Mouse (Mus musculus) hindbrain, embryonic 16.5 days (tissue): Measurements from ENCODE around the gene Fggy. TPM values are rescaled to one million over a fixed set of nuclear protein-coding genes. Genes with fewer than 3 reads are reported as not detected.

Experiments
- ATAC-seq: fragments of 200-750 bp; cut with Nextera tagmentation; 2 replicates; pipeline ENCODE4 v1.8.0; 2017; ENCODE audit warnings: moderate TSS enrichment, moderate library complexity
- H3K27ac ChIP-seq: fragments of 300-500 bp; sonication (generic); 2 replicates; pipeline ENCODE4 v1.5.1; 2014; ENCODE audit warnings: low read depth, mild to moderate bottlenecking, control low read depth, low read length, moderate library complexity
- H3K27me3 ChIP-seq: fragments of 300-500 bp; sonication (generic); replicated peaks from 2 replicates; pipeline ENCODE4 v1.6.1; 2014; ENCODE audit warnings: low read length; ENCODE audit not compliant: control insufficient read depth, insufficient read depth
- H3K36me3 ChIP-seq: fragments of 300-500 bp; sonication (generic); 2 replicates; pipeline ENCODE4 v1.6.1; 2014; ENCODE audit warnings: mild to moderate bottlenecking, low read length, moderate library complexity, mixed read lengths; ENCODE audit not compliant: control insufficient read depth, insufficient read depth
- H3K4me1 ChIP-seq: fragments of 300-500 bp; sonication (generic); 2 replicates; pipeline ENCODE4 v1.6.1; 2014; ENCODE audit warnings: low read depth, low read length; ENCODE audit not compliant: control insufficient read depth, insufficient read depth
- H3K4me2 ChIP-seq: fragments of 300-500 bp; sonication (generic); 2 replicates; pipeline ENCODE4 v1.6.1; 2014; ENCODE audit warnings: mild to moderate bottlenecking, low read length, control low read depth, moderate library complexity
- H3K4me3 ChIP-seq: fragments of 300-500 bp; sonication (generic); 2 replicates; pipeline ENCODE4 v1.5.1; 2014; ENCODE audit warnings: mild to moderate bottlenecking, low read length, control low read depth, moderate library complexity
- H3K9ac ChIP-seq: fragments of 300-500 bp; sonication (generic); 2 replicates; pipeline ENCODE4 v1.6.1; 2014; ENCODE audit warnings: low read depth, mild to moderate bottlenecking, control low read depth, low read length, moderate library complexity
- H3K9me3 ChIP-seq: fragments of 300-500 bp; sonication (generic); 2 replicates; pipeline ENCODE4 v1.6.1; 2014; ENCODE audit warnings: mild to moderate bottlenecking, low read length, moderate library complexity; ENCODE audit not compliant: control insufficient read depth
- WGBS: fragments of 180-500 bp; shearing (Covaris S2); extraction: QIAGEN DNeasy Blood & Tissue Kit; methylation state at CpG from one replicate; pipeline ENCODE4 v1.1.7; 2014; 5-methylcytosine and 5-hydroxymethylcytosine counted together
- polyA plus RNA-seq: library from polyadenylated mRNA; unstranded; fragments of >200 nt; fragmentation: Nextera tagmentation; extraction: Ambion mirVana; gene quantifications from 2 replicates; pipeline ENCODE4 v1.2.1, GENCODE M21; 2015

Fggy gene
- polyA plus RNA-seq, 1 experiment from 2014 or later = 8.8 TPM

GRCm38 (mm10) chr4:95861074-95861473 lies 303.8 kb downstream of the Fggy start:
- 61% methylated on average over 4 of the region's 4 CpGs for WGBS
- Histone ChIP-seq H3K27ac (no peak overlapping the region), H3K36me3 (no peaks in the 10 kb centered on the region), H3K4me3 (no peak overlapping the region), H3K9me3 (no peaks in the 10 kb centered on the region), H3K4me1 (no peaks in the 10 kb centered on the region), H3K4me2 (no peak overlapping the region), H3K9ac (no peak overlapping the region), H3K27me3 (no peaks in the 10 kb centered on the region)
- ATAC-seq = no peak

GRCm38 (mm10) chr4:95861741-95862155 lies 304.4 kb downstream of the Fggy start:
- no peaks in the 10 kb centered on the region for H3K36me3 ChIP-seq
- H3K4me2 ChIP-seq = no peak overlapping the region
- H3K4me1 ChIP-seq = no peaks in the 10 kb centered on the region
- H3K9ac ChIP-seq = no peak overlapping the region
- H3K4me3 ChIP-seq = no peak overlapping the region
- WGBS = 73% methylated on average over 5 of the region's 5 CpGs
- H3K27me3 ChIP-seq = no peaks in the 10 kb centered on the region
- no peak overlapping the region for H3K27ac ChIP-seq
- no peak for ATAC-seq
- no peaks in the 10 kb centered on the region for H3K9me3 ChIP-seq

- 79% methylated on average over 7 of the region's 7 CpGs for WGBS
Observed at GRCm38 (mm10) chr4:95862276-95862675, 305.0 kb downstream of the Fggy start.

GRCm38 (mm10) chr4:95862781-95863499 lies 305.6 kb downstream of the Fggy start:
- Histone ChIP-seq H3K9ac (no peak overlapping the region), H3K4me2 (no peak overlapping the region), H3K4me3 (no peak overlapping the region), H3K27me3 (no peaks in the 10 kb centered on the region), H3K27ac (no peak overlapping the region), H3K9me3 (no peaks in the 10 kb centered on the region), H3K4me1 (no peaks in the 10 kb centered on the region), H3K36me3 (no peaks in the 10 kb centered on the region)
- 65% methylated on average over 6 of the region's 6 CpGs for WGBS
- peak; percentile 69; the same call in 1 of the 2 replicates for ATAC-seq

More at GRCm38 (mm10) chr4:95862276-95862675, 305.0 kb downstream of the Fggy start:
- Histone ChIP-seq H3K4me1 (no peaks in the 10 kb centered on the region), H3K4me2 (no peak overlapping the region), H3K27me3 (no peaks in the 10 kb centered on the region), H3K9me3 (no peaks in the 10 kb centered on the region), H3K36me3 (no peaks in the 10 kb centered on the region), H3K9ac (no peak overlapping the region), H3K4me3 (no peak overlapping the region), H3K27ac (no peak overlapping the region)
- no peak for ATAC-seq

- 90% methylated on average over 3 of the region's 3 CpGs for WGBS
- no peak for ATAC-seq
- H3K4me3 ChIP-seq = no peak overlapping the region
Observed at GRCm38 (mm10) chr4:95863500-95863803, 306.1 kb downstream of the Fggy start.

GRCm38 (mm10) chr4:95865251-95865650 lies 307.9 kb downstream of the Fggy start:
- Histone ChIP-seq H3K4me3 (no peak overlapping the region), H3K9ac (no peak overlapping the region), H3K27ac (no peak overlapping the region), H3K4me2 (no peak overlapping the region), H3K36me3 (no peaks in the 10 kb centered on the region), H3K4me1 (no peaks in the 10 kb centered on the region), H3K27me3 (no peaks in the 10 kb centered on the region), H3K9me3 (no peaks in the 10 kb centered on the region)
- WGBS = 70% methylated on average over 5 of the region's 5 CpGs
- ATAC-seq = no peak

More at GRCm38 (mm10) chr4:95863500-95863803, 306.1 kb downstream of the Fggy start:
- H3K9me3 ChIP-seq = no peaks in the 10 kb centered on the region
- H3K9ac ChIP-seq = no peak overlapping the region
- H3K27me3 ChIP-seq = no peaks in the 10 kb centered on the region
- H3K4me1 ChIP-seq = no peaks in the 10 kb centered on the region
- no peak overlapping the region for H3K4me2 ChIP-seq
- H3K36me3 ChIP-seq = no peaks in the 10 kb centered on the region
- no peak overlapping the region for H3K27ac ChIP-seq

GRCm38 (mm10) chr4:95865882-95866281 lies 308.6 kb downstream of the Fggy start:
- Histone ChIP-seq H3K27me3 (no peaks in the 10 kb centered on the region), H3K4me3 (no peak overlapping the region), H3K4me1 (no peaks in the 10 kb centered on the region), H3K9me3 (no peaks in the 10 kb centered on the region), H3K36me3 (no peaks in the 10 kb centered on the region), H3K4me2 (no peak overlapping the region), H3K27ac (no peak overlapping the region), H3K9ac (no peak overlapping the region)
- ATAC-seq = peak; percentile 44; the same call in 1 of the 2 replicates
- 73% methylated on average over 3 of the region's 3 CpGs for WGBS

- WGBS = 93% methylated on average over 3 of the region's 3 CpGs
- H3K9me3 ChIP-seq = no peaks in the 10 kb centered on the region
- H3K4me3 ChIP-seq = no peak overlapping the region
- no peaks in the 10 kb centered on the region for H3K36me3 ChIP-seq
- H3K4me2 ChIP-seq = no peak overlapping the region
- no peak overlapping the region for H3K27ac ChIP-seq
- H3K9ac ChIP-seq = no peak overlapping the region
- H3K4me1 ChIP-seq = no peaks in the 10 kb centered on the region
- no peaks in the 10 kb centered on the region for H3K27me3 ChIP-seq
- no peak for ATAC-seq
Observed at GRCm38 (mm10) chr4:95867103-95867502, 309.8 kb downstream of the Fggy start.

GRCm38 (mm10) chr4:95868348-95868747 lies 311.0 kb downstream of the Fggy start:
- Histone ChIP-seq H3K36me3 (no peaks in the 10 kb centered on the region), H3K27ac (no peak overlapping the region), H3K4me3 (no peak overlapping the region), H3K4me1 (no peaks in the 10 kb centered on the region), H3K9ac (no peak overlapping the region), H3K4me2 (no peak overlapping the region), H3K27me3 (no peaks in the 10 kb centered on the region), H3K9me3 (no peaks in the 10 kb centered on the region)
- ATAC-seq = no peak
- WGBS = 82% methylated on average over 6 of the region's 6 CpGs
